Mouse (Mus musculus): Measurements from ENCODE around the gene Bag6. TPM values are rescaled to one million over a fixed set of nuclear protein-coding genes. Genes with fewer than 3 reads are reported as not detected.

The Bag6 gene
- polyA plus RNA-seq, 2 experiments from 2014 or later = 26.2 to 34.1 TPM

DNA sequence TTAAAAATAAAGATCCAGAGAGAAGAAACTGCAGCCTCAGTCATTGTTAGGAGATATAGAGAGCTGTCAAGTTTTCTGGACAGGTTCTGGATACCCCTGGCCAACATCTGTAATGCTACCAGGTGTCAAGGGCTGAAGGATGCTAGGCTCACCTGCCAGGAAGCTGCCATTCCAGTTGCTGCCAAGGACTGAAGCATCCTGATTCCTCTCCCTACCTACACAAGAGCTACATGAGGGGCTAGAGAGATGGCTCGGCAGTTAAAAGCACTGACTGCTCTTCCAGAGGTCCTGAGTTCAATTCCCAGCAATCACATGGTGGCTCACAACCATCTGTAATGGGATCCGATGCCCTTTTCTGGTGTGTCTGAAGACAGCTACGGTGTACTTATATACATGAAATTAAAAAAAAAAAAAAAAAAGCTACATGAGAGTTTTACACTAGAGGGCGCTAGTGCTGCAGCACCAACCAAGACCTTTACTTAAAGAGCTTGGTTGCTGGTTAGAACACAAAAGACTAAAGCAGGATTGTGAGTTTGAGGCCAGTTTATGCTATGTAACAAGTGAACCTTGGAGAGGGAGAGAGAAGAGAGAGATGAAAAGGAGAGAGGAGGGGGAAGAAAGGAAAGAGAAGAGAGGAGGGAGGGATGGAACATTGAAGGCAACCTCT lies 33.7 kb downstream of the Bag6 start:
- no peak for ATAC-seq

DNA sequence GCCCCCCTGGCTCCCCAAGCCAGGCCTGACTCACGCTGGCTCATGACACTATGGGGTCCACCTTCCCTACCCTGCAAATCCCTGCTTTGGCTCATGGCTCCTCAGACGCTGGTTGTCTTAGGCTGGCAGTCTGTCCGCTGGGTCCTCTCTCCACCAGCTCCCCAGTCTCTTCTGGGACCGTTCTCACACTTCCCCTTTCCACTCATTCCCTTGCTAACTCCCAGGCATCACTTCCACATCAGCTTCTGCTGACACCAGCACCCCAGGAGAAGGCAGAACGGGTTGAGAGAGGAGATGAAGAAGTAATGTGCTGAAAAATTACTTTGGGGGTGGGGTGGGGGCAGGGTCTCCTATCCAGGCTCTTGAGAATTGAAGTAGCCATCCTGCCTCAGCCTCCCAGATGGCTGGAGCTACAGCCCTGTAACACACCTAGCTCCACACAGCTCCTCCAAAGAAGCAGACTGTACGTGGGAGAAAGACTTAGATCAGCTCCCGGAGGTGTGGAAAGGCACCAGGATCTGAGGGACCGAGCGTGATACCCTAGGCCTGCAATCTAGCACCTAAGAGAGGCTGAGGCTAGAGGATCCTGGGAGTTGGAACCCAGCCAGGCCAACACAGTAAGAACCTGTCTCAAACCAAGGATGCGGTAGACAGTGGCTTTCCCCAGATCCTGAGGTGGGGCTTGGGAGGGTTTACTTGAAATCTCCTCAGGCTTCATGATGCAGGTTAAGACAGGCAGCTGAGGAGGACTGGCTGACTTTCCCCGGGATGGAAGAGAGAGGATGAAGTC lies 37.7 kb downstream of the Bag6 start:
- peak; percentile 44 for ATAC-seq

DNA sequence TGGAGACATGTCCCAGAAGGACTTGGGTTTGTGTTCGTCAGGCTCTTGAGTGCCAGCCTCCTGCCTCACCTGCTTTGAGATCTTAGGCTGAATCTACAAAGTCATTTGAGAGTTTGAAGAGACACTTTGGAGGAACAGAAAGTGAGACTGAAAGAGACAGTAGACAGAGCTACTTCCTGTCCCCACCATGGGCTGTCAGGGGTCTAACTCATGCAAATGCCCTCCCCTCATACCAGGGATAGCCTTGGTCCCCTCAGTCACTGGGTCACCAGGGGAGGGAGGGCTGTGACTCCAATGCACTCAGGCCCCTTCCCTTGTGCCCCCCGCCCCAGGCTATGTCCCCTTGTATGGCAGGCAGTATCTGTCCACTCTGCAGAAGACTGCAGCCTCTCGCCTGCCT lies 38.4 kb downstream of the Bag6 start:
- ATAC-seq = peak; percentile 80

DNA sequence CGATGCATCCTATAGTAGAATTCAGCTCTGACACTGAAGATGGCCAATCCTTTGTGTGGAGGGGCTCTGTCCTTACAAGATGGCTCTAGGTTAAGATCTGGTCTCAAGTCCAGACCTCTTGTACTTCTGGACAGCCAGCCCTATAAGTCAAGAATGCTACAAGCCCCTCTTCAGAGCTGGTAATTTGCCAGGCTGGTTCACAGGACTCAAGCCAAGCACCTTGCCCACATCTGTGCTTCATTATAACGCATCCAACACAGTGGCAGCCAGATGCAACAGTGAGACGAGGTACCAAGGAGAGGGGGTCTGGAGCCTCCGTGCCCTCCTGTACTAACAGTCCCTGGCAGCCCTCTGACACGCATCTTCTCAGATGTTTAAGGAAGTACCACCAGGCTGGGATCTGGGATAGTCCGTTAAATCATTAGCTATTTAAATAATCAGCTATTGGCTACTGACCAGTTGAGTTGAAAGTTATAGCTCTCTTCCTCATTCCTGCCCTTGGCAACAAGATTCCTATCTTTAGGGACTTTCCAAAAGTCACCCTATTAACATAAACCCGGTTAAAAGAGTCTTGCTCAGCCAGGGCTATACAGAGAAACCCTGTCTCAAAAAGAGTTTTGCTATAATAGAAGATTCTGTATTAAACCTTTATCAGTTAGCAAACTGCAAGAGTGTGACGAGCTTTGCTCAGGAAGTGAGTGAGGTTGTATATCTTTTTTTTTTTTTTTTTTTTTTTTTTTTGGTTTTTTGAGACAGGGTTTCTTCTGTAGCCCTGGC lies 39.4 kb downstream of the Bag6 start:
- peak; percentile 47 for ATAC-seq

DNA sequence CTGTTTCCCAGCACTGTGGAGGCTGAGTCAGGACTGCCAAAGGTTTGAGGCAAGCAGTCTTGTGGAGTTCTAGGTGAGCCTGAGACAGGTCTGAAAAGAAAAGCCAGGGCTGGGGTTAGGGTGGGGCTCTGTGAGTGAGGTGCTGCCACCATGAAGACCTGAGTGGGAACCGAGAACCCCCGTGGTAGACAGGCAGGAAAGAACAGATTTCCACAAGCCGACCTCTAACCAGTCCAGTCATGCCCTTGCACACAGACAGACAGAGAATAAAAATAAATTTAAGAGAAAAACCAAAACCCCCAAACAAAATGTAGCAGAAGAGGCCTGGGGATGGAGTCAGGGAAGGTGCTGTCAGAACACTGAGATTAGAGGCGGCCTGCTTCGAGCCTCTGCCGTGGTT lies 40.4 kb downstream of the Bag6 start:
- no peak for ATAC-seq

DNA sequence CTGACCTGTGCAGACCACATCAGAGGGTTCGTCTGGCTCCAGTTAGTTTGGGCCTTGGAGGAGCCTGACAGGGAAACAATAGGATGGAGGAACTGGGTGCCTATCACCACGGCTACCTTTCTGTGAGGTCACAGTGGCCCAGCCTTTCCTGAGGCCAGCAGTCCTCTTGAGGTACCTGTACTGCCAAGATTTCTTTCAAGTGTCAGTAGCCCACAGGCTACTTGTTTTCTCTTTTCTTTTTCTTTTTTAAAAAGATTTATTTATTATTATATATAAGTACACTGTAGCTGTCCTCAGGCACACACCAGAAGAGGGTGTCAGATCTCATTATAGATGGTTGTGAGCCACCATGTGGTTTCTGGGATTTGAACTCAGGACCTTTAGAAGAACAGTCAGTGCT lies 41.0 kb downstream of the Bag6 start, which contains the start of gene Aif1:
Gene Aif1, minus strand, starts transcription at position 101 of the 400 bp plus-strand sequence.
- ATAC-seq = no peak

DNA sequence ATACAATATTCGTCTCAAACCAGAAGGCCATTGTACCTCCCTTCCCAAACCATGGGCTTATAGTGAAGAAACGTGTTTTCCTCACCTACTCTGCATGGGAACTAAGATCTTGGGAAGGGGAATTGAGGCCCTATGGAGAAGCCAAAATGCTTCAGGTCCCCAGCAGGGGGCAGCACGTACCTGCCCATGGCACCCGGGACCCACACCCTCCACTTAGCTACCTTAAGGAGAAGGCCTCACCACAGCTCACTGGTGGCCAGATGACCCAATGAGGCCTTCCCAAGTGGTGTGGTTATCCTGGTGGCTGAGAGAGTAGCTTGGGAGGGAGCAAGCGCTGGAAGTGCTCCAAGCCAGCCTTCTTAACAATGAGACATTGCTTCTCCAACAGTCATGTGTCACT lies 43.5 kb downstream of the Bag6 start:
- no peak for ATAC-seq

DNA sequence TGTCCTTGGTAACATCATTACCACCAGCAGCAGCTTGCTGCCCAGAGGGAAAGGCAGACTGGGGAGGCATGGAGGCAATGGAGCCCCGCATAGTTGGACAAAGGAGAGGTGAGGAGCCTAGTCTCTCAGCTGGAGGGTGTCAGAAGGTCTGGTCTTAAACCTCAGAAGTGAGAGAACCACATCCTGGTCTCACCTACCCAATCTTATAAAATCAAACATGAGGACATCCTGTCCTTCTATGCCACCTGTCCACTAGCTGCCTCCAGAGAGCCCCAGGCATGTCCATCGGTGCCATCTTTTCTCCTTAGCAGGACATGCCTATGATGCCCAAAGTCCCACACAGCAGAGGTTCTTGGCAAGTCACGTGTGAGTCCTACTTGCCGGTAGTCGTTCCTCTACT lies 45.1 kb downstream of the Bag6 start:
- ATAC-seq = peak; percentile 55

DNA sequence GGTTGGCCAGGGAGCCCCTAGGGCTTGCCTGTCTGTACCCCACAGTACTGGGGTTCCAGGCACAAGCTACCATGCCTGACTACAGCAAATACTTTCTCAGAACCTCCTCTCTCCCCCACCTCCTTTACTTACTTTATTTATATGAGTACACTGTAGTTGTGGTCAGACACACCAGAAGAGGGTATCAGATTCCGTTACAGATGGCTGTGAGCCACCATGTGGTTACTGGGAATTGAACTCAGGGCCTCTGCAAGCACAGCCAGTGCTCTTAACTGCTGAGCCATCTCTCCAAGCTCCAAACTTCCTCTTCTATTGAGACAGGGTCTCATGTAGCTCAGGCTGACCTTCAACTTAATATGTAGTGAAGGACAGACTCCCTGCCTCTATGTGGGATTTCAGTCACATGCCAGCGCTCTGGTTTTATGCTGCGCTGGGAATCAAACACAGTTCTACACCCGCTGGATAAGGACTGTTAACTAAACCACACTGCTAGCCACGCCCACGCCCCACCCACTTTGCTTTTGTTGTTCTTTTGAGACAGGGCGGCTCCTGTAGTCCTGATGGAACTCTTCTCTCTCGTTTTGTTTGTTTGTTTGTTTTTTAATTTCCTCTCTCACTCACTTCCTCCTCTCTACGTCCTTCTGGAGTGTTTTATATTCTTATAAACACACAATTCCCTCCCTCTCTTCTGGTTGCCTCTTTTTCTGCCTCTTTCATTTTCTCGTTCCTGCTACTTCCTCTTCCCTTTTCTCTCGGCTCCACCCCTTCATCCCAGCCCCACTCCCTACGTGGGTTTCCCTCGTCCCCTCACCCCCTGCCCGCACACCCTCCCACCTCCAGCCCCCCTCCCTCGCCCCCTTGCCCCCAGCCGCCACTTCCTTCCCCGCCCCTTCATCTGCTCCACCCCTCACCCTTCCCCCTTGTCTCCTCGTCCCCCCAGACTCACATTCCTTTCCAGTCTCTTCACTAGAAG lies 50.9 kb downstream of the Bag6 start:
- ATAC-seq = peak; percentile 21

DNA sequence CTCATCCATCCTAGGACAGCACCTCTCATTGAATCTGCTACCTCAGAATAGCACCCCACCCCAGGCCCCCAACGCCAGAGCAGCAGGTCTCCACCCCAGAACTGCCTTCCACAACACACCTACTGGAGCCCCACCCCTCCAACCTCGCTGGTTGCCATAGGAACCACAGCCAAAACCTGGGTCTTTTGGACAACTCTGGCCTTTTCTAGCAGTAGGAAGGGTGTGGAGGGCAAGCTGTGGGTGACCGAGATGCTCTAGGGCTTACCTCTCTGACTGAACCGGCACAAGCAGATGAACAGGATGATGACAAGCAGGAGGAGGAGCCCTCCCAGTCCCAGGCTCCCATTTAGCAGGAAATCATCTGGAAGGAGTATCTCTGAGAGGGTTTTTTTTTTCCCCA lies 51.7 kb downstream of the Bag6 start:
- peak; percentile 50 for ATAC-seq

DNA sequence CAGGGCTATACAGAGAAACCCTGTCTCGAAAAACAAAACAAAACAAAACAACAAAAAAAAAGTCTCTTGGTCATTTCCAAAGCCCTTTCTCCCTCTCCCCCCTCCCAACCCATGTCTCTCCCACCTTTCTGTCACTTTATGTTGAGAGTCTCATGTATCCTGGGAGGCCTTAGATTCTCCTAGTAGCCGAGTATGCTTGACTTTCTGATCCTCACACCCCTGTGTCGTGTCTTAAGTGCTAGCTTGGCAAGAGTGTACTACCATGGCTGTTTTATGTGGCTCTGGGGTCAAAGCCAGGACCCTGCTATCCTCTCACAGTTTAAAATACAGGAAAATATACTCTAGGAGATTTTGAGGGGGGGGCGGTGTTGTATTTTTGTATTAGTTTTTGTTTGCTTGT lies 52.4 kb downstream of the Bag6 start:
- ATAC-seq = no peak

DNA sequence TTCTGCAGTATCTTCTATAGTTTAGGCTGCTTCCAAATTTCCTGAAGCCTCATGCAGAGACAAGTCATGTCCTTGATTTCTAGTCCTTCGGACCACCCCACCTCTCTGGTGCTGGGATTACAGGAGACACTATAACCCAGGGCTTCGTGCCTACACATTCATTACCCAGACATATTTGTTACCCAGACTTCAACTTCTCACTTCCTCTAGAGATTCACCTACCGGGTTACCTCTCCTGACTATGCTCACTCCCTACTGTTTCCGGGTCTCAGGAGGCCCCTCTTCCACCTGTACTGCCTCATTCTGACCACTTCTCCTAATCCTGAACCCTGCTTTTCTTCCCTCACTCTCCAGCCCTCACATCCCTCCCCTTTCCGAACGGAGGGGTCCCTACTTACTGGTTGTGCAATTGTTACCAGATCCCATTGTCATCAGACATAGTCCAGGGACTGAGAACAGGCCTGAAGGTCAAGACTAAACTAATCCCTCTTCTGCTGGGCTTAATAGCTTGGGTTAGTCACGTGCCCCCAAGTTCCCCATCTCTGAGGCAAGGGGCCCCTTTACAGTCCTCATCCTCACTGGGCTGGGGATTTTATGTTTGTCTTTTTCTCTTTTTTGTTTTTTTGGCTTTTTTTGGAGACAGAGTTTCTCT lies 53.1 kb downstream of the Bag6 start, which contains the start of gene Lst1:
Gene Lst1, minus strand, starts transcription at position 481 of the 652 bp plus-strand sequence.
- ATAC-seq = no peak

DNA sequence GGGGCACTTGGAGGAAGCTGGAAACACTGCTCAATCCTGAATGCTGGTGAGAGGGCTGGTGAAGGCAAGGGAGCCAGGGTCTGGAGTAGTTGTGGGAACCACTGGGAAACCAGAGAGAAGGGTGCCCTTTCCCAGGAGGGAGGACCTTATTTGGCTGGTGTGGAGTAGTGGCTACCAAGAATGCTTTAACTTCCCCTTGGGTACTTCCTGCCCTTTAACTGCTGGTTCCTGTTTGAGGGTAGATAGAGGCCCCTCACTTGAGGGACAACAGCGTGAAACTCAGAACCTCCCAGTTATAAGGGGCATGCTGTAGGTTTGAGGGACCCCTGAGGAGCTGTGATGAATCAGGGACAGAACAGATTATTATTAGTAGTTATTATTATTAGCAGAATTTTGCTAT lies 54.2 kb downstream of the Bag6 start:
- no peak for ATAC-seq

DNA sequence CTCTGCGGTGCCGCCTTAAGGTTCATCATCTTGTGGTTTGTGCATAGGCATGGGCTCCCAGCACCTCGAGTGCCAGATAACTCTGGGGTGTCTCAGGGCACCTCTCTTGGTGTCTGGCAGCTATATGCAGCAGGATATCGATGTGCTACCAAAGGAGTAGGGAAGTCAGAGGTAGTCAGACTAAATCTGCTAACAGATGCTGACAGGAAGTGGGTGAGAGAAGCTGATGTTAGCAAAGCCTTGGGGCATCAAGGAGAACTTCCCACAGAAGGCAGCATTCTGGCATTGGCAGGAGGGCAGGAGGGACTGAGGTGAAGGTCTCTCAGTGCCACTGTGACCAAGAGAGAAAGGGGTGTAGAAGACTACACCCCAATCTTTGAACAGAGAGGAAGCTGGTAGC lies 55.1 kb downstream of the Bag6 start:
- ATAC-seq = peak; percentile 64

DNA sequence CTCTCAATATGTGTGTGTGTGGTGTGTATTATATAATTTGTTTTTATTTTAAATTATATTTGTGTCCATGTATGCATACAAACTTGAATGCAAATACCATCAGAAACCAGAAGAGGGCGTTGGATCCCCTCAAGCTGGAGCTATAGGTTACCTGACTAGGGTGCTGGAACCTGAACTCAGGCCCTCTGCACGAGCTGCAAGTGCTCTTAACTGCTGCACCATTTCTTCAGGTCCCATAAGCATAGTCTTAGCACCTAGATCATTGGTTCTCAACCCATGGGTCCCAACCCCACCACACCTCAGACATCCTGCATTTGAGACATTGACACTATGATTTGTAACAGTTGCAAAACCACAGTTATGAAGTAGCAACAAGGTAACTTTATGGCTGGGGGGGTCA lies 56.7 kb downstream of the Bag6 start:
- no peak for ATAC-seq

DNA sequence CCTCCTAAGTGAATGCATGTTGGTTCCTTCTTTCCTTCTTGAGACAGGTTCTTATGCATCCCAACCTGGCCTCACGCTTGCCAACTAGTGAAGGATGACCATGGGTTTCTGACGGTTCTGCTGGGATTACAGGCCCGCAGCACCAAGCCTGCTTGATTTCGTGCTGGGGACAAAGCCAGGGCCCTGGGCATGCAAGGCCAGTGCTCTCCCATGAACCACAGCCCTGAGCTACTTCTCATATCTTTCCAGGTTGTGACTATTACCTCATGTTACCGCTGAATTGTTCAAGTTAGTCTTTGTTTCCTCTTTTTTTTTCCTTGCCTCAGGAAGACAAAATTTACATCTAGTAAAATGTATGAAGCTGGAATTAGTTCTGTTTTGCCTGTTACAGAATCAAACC lies 57.9 kb downstream of the Bag6 start:
- ATAC-seq = no peak

DNA sequence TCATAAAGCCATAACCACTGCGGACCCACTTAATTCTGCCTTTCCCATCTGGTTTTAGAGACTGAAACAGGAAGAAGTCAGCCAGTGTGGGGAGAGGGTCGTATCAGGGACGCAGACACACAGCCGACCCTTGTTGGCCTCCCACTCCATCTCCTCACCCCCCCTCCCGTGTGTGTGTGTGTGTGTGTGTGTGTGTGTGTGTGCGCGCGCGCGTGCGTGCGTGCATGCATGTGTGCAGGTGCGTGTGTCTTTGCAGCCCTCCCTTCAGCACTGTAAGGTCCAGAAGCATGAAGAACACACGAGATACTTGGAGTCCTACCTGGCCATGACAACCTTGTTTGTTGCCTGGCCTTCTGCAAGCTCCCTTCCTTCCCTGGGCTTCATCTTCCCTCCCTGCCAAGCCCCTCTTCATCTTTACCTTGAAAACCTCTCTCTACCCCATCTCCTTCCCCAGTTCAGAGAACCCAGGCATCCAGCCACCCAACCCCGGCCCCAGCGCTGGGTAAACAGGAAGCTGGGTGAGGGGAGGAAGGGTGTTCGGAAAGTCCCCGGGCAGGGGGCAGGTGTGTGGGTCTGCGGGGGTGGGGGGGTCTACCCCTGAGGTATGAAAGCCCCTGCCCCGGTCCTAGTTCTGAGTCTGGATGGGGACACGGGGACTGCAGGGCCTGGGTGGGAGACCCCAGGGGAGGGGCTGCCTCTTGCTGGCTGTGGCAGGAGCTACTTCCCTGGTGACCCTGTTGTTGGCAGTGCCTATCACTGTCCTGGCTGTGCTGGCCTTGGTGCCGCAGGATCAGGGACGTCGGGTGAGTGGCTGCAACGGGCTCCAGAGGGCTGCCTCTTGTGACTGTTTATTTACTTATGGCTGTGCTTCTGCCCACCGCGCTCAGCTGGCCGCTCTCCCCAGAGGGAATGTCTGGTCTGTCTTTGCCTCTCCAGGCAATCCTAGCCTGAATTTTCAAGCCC lies 59.2 kb downstream of the Bag6 start, which contains the start of gene Ltb:
Gene Ltb, plus strand, starts transcription at position 559 of the 963 bp plus-strand sequence.
- peak; percentile 68 for ATAC-seq

DNA sequence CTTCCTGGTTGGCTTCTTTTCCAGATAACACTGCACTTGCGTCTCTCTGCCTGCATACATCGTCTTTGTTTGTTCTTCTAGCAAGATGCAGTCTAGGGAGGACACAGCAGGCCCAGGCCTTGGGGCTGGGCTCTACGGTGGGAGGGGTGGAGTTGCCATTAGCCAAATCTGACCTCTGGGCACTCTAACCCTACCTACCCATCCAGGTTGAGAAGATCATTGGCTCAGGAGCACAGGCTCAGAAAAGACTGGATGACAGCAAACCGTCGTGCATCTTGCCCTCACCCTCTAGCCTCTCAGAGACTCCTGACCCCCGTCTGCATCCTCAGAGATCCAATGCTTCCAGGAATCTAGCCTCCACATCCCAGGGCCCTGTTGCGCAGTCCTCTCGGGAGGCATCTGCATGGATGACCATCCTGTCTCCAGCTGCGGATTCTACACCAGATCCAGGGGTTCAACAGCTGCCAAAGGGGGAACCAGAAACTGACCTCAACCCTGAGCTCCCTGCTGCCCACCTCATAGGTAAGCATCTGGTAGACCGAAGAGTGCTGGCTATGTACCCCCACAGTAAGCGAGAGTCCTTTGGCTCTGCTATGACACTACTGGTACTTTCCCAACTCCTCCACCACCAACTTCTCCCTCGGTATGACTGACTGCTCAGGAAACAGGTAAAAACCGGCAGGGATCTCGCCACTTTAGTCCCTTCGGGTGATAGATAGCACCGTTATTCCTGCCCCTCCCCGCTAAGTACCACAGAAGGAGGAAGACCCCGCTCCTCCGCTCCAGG lies 60.1 kb downstream of the Bag6 start:
- no peak for ATAC-seq

DNA sequence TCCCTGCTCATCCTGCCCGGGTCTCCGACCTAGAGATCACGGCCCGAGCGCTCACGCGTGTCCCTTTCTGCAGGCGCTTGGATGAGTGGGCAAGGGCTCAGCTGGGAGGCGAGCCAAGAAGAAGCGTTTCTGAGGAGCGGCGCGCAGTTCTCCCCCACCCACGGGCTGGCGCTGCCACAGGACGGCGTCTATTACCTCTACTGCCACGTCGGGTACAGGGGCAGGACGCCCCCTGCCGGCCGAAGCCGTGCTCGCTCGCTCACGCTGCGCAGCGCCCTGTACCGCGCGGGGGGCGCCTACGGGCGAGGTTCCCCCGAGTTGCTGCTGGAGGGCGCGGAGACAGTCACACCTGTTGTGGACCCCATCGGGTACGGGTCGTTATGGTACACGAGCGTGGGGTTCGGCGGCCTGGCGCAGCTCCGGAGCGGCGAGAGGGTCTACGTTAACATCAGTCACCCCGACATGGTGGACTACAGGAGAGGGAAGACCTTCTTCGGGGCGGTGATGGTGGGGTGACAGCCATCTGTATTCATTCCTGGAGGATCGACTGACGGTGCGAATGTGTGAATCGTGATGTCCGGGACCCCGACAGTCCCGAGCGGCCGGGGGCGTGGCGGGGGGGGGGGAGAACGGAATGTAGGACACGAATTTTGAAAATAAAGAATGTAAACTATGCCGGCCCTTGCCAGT lies 60.8 kb downstream of the Bag6 start:
- peak; percentile 30 for ATAC-seq
